Mouse (Mus musculus) embryonic facial prominence, embryonic 11.5 days (tissue): ENCODE measurements around the gene 1600014C23Rik. TPM values are rescaled to one million over a fixed set of nuclear protein-coding genes. Genes with fewer than 3 reads are reported as not detected.

Experiments
- ATAC-seq: fragments of 200-750 bp; cut with Nextera tagmentation; replicated peaks from 2 replicates; pipeline ENCODE4 v1.8.0; 2017; ENCODE audit warnings: low read depth; ENCODE audit not compliant: insufficient number of reproducible peaks, low FRiP score, low TSS enrichment
- DNase-seq: peaks from one replicate; pipeline ENCODE4 v3.0.0-alpha.2; 2015; ENCODE audit warnings: low spot score
- H3K27ac ChIP-seq: fragments of 300-500 bp; sonication (generic); replicated peaks from 2 replicates; pipeline ENCODE4 v1.5.1; 2014; ENCODE audit warnings: mild to moderate bottlenecking, low read depth, low read length, control low read depth
- H3K27me3 ChIP-seq: fragments of 300-500 bp; sonication (generic); 2 replicates; pipeline ENCODE4 v1.6.1; 2014; ENCODE audit warnings: mild to moderate bottlenecking, low read length, moderate library complexity, mixed read lengths; ENCODE audit not compliant: control insufficient read depth, insufficient read depth
- H3K36me3 ChIP-seq: fragments of 300-500 bp; sonication (generic); replicated peaks from 2 replicates; pipeline ENCODE4 v1.6.1; 2014; ENCODE audit warnings: low read depth, mild to moderate bottlenecking, low read length, moderate library complexity, mixed read lengths; ENCODE audit not compliant: control insufficient read depth, insufficient read depth
- H3K4me1 ChIP-seq: fragments of 300-500 bp; sonication (generic); 2 replicates; pipeline ENCODE4 v1.6.1; 2014; ENCODE audit warnings: low read length, mixed read lengths; ENCODE audit not compliant: control insufficient read depth, insufficient read depth
- H3K4me2 ChIP-seq: fragments of 300-500 bp; sonication (generic); 2 replicates; pipeline ENCODE4 v1.6.1; 2014; ENCODE audit warnings: low read depth, mild to moderate bottlenecking, control low read depth, low read length, moderate library complexity
- H3K4me3 ChIP-seq: fragments of 300-500 bp; sonication (generic); 2 replicates; pipeline ENCODE4 v1.5.1; 2014; ENCODE audit warnings: low read depth, low read length, control low read depth
- H3K9ac ChIP-seq: fragments of 300-500 bp; sonication (generic); replicated peaks from 2 replicates; pipeline ENCODE4 v1.6.1; 2014; ENCODE audit warnings: mild to moderate bottlenecking, control low read depth, low read length
- H3K9me3 ChIP-seq: fragments of 300-500 bp; sonication (generic); replicated peaks from 2 replicates; pipeline ENCODE4 v1.6.1; 2016; ENCODE audit warnings: mild to moderate bottlenecking, low read length, inconsistent platforms, mixed read lengths; ENCODE audit not compliant: control insufficient read depth
- WGBS: fragments of 180-500 bp; shearing (Covaris S2); extraction: QIAGEN DNeasy Blood & Tissue Kit; methylation state at CpG from one replicate; pipeline ENCODE4 v1.1.7; 2014; 5-methylcytosine and 5-hydroxymethylcytosine counted together
- polyA plus RNA-seq: library from polyadenylated mRNA; unstranded; fragments of >200 nt; fragmentation: Nextera tagmentation; extraction: Ambion mirVana; gene quantifications from 2 replicates; pipeline ENCODE4 v1.2.1, GENCODE M21; 2014

The 1600014C23Rik gene
- polyA plus RNA-seq, 1 experiment from 2014 or later, result not detected

DNA sequence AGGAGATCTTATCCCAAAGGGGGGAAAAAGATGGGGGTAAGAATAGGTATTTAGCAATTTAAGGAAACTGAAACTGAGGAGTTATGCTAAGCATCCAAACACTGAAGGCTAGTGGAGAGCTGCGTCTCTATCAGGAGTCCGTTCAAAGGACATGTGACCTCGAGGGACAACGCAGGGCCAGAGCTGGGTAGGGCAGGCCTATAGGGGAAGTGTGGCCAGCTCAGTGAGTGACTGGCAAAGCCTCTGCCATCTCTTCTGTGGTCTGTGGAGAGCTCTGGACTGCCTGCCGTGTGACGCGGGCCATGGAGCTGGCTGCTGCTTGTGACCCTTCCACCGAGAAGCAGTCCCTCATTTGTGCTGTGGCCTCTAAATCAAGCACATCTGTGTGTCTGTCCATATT is 23.2 kb downstream of the 1600014C23Rik start:
- no peak overlapping the region for H3K4me2 ChIP-seq
- no peaks in the 10 kb centered on the region for H3K27me3 ChIP-seq
- H3K9me3 ChIP-seq, result no peaks in the 10 kb centered on the region
- no peaks in the 10 kb centered on the region for H3K36me3 ChIP-seq
- WGBS, result 84% methylated on average over 8 of the region's 8 CpGs
- no peak overlapping the region for H3K27ac ChIP-seq
- no peak overlapping the region for H3K4me3 ChIP-seq
- H3K9ac ChIP-seq, result no peak overlapping the region
- no peak for ATAC-seq
- DNase-seq, result no peak
- no peaks in the 10 kb centered on the region for H3K4me1 ChIP-seq

DNA sequence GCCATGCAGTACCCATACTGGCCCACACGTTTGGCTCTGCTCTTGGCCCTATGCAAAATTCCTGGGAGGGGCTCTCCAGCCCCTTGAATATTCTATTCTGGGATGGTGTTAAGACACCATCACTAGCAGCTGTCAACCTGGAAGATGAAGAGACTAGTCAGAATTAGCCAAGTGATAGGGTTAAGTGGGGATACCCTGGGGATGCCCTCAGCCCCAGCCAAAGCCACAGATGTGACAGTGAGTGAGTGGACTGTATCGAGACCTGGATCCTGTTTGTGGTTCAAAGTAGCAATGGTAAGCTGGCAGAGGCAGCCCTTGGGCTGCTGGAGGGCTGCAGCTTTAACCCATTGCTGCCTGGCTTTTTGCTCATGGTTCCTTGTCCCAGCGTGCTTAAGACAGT is 23.8 kb downstream of the 1600014C23Rik start:
- no peak overlapping the region for H3K27ac ChIP-seq
- no peak overlapping the region for H3K4me2 ChIP-seq
- H3K4me1 ChIP-seq, result no peaks in the 10 kb centered on the region
- H3K4me3 ChIP-seq, result no peak overlapping the region
- H3K9me3 ChIP-seq, result no peaks in the 10 kb centered on the region
- no peak overlapping the region for H3K9ac ChIP-seq
- WGBS, result 40% methylated on average over 3 of the region's 3 CpGs
- H3K36me3 ChIP-seq, result no peaks in the 10 kb centered on the region
- no peak for DNase-seq
- H3K27me3 ChIP-seq, result no peaks in the 10 kb centered on the region
- ATAC-seq, result no peak

DNA sequence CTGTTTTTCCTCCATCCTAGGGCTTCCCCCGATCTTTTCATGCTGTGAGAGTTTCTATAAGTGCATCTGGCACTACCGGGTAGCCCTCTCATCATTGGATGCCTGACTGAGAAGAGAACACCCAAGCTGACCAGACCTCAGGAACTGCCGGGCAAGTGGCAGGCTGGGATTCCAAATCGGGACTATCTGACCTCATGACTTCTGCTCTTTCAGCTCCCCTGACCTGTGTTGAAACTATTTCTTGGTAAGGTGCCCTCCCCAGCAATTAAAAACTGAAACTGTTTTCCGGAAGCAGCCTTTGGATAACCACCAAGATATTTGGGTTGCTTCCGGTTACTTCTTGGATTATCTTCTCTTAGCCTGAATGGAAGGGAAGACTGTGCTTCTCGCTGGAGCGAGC is 25.5 kb downstream of the 1600014C23Rik start:
- Histone ChIP-seq H3K27me3 (no peaks in the 10 kb centered on the region), H3K36me3 (no peaks in the 10 kb centered on the region), H3K4me2 (no peak overlapping the region), H3K4me1 (no peaks in the 10 kb centered on the region), H3K9me3 (no peaks in the 10 kb centered on the region), H3K4me3 (no peak overlapping the region), H3K27ac (no peak overlapping the region), H3K9ac (no peak overlapping the region)
- DNase-seq (no peak), ATAC-seq (no peak)
- WGBS, result 85% methylated on average over 8 of the region's 8 CpGs

DNA sequence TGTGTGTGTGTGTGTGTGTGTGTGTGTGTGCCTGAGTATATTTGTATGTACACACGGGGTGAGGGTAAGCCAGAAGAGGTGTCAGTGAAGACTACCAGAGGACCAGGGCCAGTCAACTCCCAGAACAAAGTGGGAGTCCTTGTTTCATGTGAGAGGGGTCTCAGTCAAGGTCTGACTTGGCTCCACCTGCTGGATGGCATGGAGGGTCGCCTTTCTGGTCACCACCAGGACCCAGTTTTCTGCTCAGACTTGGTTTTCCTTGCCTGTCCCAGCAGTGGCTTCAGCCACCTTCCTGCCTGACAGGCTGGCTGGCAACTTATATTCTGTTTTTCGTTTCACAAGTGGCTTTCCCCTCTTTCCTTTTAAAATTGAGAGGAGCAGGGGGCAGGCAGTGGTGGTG is 26.3 kb downstream of the 1600014C23Rik start:
- Histone ChIP-seq H3K4me2 (no peak overlapping the region), H3K9ac (no peak overlapping the region), H3K4me3 (no peak overlapping the region), H3K36me3 (no peaks in the 10 kb centered on the region), H3K9me3 (no peaks in the 10 kb centered on the region), H3K27me3 (no peaks in the 10 kb centered on the region), H3K4me1 (no peaks in the 10 kb centered on the region), H3K27ac (no peak overlapping the region)
- ATAC-seq (no peak), DNase-seq (peak; percentile 40)
- 41% methylated on average over 3 of the region's 3 CpGs for WGBS

DNA sequence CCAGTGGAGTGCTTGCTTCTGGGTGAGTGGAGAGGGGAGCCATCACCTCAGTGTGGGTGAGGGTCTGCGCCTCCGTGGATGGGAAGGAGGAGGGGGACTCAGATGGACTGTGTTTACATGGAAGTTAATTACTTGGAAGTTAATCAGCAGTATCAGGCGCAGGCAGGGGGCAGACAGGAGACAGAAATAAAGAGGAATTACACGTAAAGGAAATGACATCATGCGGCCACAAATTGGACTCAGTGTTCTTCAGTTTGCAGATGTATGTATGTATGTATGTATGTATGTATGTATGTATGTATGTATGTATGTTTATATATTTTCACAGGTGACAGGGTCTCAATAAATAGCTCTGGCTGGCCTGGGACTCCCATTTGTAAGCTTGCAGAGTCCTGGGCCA is 26.8 kb downstream of the 1600014C23Rik start:
- Histone ChIP-seq H3K9me3 (no peaks in the 10 kb centered on the region), H3K27me3 (no peaks in the 10 kb centered on the region), H3K4me2 (no peak overlapping the region), H3K27ac (no peak overlapping the region), H3K9ac (no peak overlapping the region), H3K4me1 (no peaks in the 10 kb centered on the region), H3K4me3 (no peak overlapping the region), H3K36me3 (no peaks in the 10 kb centered on the region)
- ATAC-seq (no peak), DNase-seq (no peak)
- 71% methylated on average over 5 of the region's 5 CpGs for WGBS

DNA sequence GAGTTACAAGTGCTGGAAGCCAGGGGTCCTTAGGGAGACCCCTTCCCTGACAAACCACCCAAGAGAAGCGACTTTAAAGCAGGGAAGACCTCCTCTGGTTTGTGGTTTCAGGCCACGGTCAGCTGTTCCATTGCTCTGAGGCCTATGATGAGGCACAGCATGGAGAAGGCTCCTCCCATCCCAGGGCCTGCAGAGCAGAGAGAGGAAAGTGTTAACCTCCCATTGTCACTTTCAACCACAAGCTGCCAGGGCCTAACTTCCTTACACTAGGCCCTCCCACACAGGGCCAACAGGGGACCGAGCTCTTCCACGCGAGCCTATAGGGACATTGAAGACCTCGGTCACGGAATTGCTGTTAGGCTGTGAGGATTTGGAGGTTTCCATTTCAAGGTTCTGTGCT is 30.5 kb downstream of the 1600014C23Rik start:
- Histone ChIP-seq H3K9me3 (no peaks in the 10 kb centered on the region), H3K4me2 (no peak overlapping the region), H3K36me3 (0 out of 2 replicates have a peak, but pooled peaks cover 5% of the 10 kb centered on the region), H3K9ac (no peak overlapping the region), H3K27me3 (no peaks in the 10 kb centered on the region), H3K4me3 (no peak overlapping the region), H3K4me1 (no peaks in the 10 kb centered on the region; the same call in 1 of the 2 replicates), H3K27ac (no peak overlapping the region)
- ATAC-seq, result no peak
- WGBS, result 72% methylated on average over 7 of the region's 7 CpGs
- DNase-seq, result no peak

DNA sequence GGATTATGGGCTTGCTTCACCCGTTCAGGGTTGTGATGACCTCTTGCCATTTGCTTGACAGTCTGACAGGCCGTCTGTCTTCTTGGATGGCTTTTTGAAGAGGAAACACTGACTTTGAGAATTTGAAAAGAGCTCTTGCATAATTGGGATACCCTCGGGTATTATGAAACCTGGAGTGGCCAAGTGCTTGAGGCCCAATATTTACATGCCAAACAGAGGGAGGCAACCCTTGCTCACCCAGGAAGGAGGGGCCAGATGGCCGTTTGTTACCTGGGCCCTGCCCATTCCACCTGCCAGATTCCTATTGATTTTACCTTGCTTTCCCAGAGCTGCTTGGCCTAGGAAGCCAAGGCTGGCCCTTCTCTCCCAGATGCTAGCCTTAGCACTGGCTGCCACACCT is 31.4 kb downstream of the 1600014C23Rik start:
- no peak for DNase-seq
- H3K27ac ChIP-seq, result no peak overlapping the region
- 61% methylated on average over 4 of the region's 4 CpGs for WGBS
- H3K36me3 ChIP-seq, result 0 out of 2 replicates have a peak, but pooled peaks cover 5% of the 10 kb centered on the region
- no peaks in the 10 kb centered on the region for H3K27me3 ChIP-seq
- H3K9me3 ChIP-seq, result no peaks in the 10 kb centered on the region
- no peak for ATAC-seq
- H3K9ac ChIP-seq, result no peak overlapping the region
- H3K4me2 ChIP-seq, result no peak overlapping the region
- H3K4me1 ChIP-seq, result no peaks in the 10 kb centered on the region; the same call in 1 of the 2 replicates
- no peak overlapping the region for H3K4me3 ChIP-seq

DNA sequence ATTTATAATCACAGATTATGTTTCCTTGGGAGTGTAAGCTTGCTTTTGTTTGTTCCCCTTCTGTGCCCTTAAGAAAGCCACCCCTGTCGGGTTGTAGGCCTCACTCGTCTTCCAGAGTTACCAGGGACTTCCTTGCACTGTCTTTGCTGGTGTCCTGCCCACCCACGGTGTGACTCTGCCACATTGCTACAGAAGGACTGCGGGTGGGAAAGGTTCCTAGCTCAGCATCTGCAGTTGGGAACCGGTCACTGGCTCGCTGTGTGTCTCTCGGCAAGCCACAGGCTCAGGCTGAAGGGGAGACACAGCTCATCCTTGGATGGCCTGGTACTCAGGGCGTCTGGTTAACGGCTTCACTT is 32.4 kb downstream of the 1600014C23Rik start:
- no peak overlapping the region for H3K4me3 ChIP-seq
- DNase-seq (no peak), ATAC-seq (no peak)
- H3K9me3 ChIP-seq, result no peaks in the 10 kb centered on the region
- no peak overlapping the region for H3K4me2 ChIP-seq
- H3K27me3 ChIP-seq, result no peaks in the 10 kb centered on the region
- H3K4me1 ChIP-seq, result no peaks in the 10 kb centered on the region; the same call in 1 of the 2 replicates
- 0 out of 2 replicates have a peak, but pooled peaks cover 5% of the 10 kb centered on the region for H3K36me3 ChIP-seq
- 67% methylated on average over 9 of the region's 9 CpGs for WGBS
- H3K9ac ChIP-seq, result no peak overlapping the region
- no peak overlapping the region for H3K27ac ChIP-seq
